Mouse (Mus musculus): ENCODE measurements around the gene Cx3cr1. TPM values are rescaled to one million over a fixed set of nuclear protein-coding genes. Genes with fewer than 3 reads are reported as not detected.
A peak's percentile ranks its signal among the peaks of the same experiment; 100 is the strongest.

Cx3cr1 gene
- polyA plus RNA-seq, 1 experiment from 2014 or later = not detected

DNA sequence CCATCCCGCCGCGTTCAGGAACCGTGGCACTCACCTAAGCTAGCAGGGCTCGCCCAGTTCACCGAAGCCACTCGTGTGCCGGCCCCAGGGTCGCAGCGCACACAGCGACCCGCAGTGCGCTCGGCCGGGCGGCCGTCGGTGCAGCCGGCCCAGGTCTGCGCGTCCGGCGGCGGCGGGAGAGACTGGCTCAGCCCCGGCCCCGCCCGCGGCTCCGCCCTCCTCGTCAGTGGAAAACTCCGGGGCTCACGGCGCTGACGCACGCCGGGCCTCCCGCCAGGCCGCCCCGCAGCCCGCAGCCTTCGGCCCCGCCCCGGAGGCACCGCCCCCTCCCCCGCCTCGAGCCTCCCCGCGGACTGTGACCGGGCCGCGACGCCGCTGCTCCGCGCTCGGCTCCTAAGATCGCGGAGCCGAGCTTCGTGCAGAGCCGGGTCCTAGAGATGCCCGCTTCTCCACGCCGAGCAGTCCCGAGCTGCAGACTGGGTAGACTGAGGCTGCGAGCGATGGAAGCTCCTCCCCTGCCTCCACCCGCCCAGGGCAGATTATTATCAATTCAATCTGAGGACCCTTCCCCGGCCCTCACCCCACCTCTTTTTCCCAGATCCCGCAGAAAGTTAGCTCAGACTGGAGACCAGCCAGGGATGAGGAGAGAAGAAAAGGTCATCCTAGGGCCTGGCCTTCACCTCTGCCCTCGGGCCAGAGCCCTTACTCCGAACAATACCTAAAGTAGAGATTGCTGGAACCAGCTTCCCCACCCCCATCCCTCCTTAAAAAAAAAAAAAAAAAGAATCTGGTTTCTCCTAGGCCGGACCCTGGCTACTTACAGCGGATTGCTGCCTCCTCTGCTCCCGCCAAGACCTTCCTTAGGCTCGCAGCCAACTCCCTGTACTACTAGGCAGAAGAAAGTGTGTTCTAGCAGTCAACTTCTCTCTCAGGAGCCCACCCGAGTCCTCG lies 85.8 kb downstream of the Cx3cr1 start:
- ChIA-PET CTCF (interaction anchor here (0.8 kb wide), 1 partner anchor 10 kb away, joined by 4 read pairs; no protein-coding TSS in a partner anchor), POLR2A (interaction anchor here (0.7 kb wide), 2 partner anchors 22 to 402 kb away, joined by 3 to 6 read pairs; no protein-coding TSS in a partner anchor)
- ATAC-seq (peak; percentile 71), DNase-seq (ENCODE audit: low read depth, low spot score) (no peak)
- TF ChIP-seq CTCF (IDR thresholded peaks at IDR 0.05) = no peak
- in situ Hi-C loops (cut with MboI; ENCODE audit: low pct_unique_long_range_greater_than_20kb) = no loop called here
- H3K27me3 ChIP-seq = no peaks in the 10 kb centered on the region

DNA sequence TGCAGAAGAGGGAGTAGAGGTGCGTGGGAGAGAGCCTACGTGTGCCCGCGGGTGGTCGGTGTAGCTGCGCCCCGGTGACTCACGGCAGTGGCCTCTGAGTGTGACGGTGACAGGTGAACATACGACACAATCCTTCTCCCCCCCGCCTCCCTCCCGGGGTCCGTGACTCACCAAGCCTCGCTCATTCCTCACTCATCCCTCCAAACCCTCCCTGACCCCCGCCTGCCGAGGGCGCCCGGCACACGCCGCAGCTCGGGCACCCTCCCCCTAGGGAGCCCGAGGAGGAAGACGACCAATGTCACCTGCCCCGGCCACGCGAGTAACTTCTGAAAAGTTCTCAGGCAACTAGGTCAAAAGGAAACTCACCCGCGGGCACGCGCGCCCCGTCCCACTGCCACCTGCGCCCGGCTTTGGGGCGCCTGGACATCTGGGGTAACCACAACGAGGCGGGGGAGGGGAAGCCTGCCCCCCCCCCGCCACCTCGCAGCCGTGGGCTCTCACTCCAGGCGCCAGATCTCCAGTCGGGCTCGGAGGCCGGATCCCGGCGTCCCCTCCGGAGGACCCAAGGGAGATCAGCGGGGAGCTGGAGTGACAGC lies 86.6 kb downstream of the Cx3cr1 start:
- peak; percentile 46 for ATAC-seq
- POLR2A ChIA-PET = interaction anchor here (0.7 to 1.0 kb wide), 3 partner anchors 9 to 27 kb away, joined by 3 read pairs; no protein-coding TSS in a partner anchor
- in situ Hi-C loops (cut with MboI; ENCODE audit: low pct_unique_long_range_greater_than_20kb) = no loop called here
- no peak for TF ChIP-seq CTCF (IDR thresholded peaks at IDR 0.05)
- no peak for DNase-seq (ENCODE audit: low read depth, low spot score)
- H3K27me3 ChIP-seq = no peaks in the 10 kb centered on the region
- CTCF ChIA-PET = interaction anchor here (0.8 to 1.5 kb wide), 2 partner anchors 9 to 26 kb away, joined by 3 to 4 read pairs; no protein-coding TSS in a partner anchor

DNA sequence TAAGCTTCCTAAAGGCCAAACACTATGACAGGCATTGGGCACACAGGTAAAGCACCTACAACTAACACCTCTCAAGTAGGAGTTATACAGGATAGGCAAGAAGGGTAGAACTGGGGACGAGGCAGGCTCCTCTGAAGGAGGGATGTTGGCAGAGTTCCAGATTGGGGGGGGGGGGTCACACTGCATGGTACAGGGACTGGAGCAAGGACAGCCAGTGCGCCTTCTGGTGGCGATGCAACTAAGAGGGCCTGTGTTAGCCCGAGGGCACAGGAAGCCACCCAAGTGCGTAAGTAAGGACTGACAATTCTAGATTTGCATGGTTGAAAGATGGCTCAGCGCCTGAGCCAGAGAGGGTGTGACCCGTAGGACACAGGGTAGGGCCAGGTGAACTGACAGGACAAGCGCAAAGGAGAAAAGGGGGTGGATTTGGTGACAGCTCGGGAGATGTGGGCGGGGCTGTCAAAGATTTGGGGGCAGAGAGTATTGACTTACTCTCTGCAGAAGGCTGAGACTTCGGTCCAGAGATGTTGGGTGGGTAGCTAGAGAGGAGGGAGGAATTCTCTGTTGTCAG lies 87.4 kb downstream of the Cx3cr1 start:
- in situ Hi-C loops (cut with MboI; ENCODE audit: low pct_unique_long_range_greater_than_20kb) = no loop called here

DNA sequence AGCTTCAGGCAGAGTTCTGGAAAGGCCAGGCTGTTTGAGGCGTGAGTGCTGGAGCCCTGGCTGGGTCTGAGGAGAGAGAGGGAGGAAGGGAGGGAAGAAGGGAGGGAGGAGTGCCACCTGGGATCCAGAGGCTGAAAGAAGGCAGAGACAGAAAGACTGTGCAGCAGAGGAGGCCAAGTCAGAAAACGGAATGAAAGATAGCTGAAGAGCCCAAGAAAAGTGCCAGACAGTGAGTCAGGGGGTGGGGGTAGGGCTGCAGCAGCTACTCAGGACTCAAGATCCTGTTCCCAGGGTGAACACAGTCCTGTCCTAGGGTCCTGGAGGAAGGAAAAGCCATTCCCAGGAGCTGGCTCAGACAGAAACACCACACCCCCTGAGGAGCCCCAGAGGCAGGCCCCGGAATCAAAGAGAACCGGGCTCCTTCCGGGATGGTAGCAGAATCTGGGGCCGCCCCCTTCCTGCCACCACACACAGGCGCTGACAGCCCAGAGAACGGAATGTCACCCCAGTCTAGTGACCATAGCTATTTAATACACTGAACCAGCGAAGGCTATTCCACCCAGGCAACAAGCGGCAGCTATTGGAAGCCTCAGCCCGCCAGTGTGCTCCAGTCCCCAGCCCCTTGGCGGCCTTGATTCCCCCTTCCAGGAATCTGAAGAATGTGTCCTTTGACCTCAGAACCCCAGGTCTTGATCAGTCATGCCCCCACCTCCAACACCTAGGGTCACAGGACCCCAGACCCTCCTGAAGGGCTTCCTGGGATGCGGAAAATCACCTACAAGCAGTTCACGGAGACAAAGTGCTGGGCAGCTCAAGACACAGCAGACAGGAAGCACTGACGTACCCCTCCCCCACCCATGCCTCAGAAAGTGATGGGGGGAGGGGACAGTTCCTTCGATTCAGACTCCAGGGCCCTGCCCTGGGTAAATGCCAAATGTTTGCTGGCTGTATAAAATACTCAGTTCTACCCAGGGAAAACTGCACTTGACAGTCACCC lies 88.2 kb downstream of the Cx3cr1 start:
- TF ChIP-seq CTCF (IDR thresholded peaks at IDR 0.05) = no peak
- no peaks in the 10 kb centered on the region for H3K27me3 ChIP-seq
- ChIA-PET POLR2A (interaction anchor here (0.8 to 1.2 kb wide), 2 partner anchors 11 to 33 kb away, joined by 3 read pairs; no protein-coding TSS in a partner anchor), CTCF (interaction anchor here (0.6 to 1.5 kb wide), 5 partner anchors 7 to 91 kb away, joined by 3 read pairs; no protein-coding TSS in a partner anchor)
- in situ Hi-C loops (cut with MboI; ENCODE audit: low pct_unique_long_range_greater_than_20kb) = no loop called here
- DNase-seq (ENCODE audit: low read depth, low spot score) (no peak), ATAC-seq (peak; percentile 16)

More for the DNA sequence above, 87.4 kb downstream of the Cx3cr1 start:
- no peak for ATAC-seq
- TF ChIP-seq CTCF (IDR thresholded peaks at IDR 0.05) = no peak
- H3K27me3 ChIP-seq = no peaks in the 10 kb centered on the region
- POLR2A ChIA-PET = interaction anchor here (0.9 to 1.0 kb wide), 2 partner anchors 9 to 28 kb away, joined by 3 read pairs; no protein-coding TSS in a partner anchor
- CTCF ChIA-PET = interaction anchor here (0.6 to 1.5 kb wide), 2 partner anchors 8 to 26 kb away, joined by 3 read pairs; no protein-coding TSS in a partner anchor
- no peak for DNase-seq (ENCODE audit: low read depth, low spot score)

DNA sequence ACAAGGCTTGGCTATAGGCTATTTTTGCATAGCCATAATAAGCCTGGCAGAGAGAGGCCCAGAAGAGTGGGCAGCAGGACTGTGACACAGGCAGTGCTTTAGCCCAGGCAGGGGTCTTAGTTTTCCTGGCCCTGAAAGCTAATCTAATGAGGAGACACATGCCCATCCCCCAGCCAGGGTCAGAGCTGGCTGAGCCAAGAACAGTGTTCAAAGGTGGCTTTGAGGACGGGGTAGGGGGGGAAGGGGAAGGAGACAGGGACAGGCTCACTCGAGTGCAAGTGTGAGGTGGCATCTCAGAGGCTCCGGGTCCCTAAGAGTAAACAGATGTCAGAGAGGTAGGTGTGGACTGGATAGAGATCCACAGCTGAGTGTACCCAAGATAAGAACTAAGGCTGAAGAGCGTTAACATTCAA lies 88.9 kb downstream of the Cx3cr1 start:
- TF ChIP-seq CTCF (IDR thresholded peaks at IDR 0.05) = no peak
- POLR2A ChIA-PET = interaction anchor here (1.2 kb wide), 1 partner anchor 33 kb away, joined by 3 read pairs; no protein-coding TSS in a partner anchor
- DNase-seq (ENCODE audit: low read depth, low spot score) (no peak), ATAC-seq (no peak)
- no peaks in the 10 kb centered on the region for H3K27me3 ChIP-seq
- in situ Hi-C loops (cut with MboI; ENCODE audit: low pct_unique_long_range_greater_than_20kb) = no loop called here
- CTCF ChIA-PET = interaction anchor here (1.2 to 1.4 kb wide), 3 partner anchors 13 to 92 kb away, joined by 3 read pairs; no protein-coding TSS in a partner anchor

GRCm38 (mm10) chr9:119979749-119980148 lies 89.9 kb downstream of the Cx3cr1 start:
- no peaks in the 10 kb centered on the region for H3K27me3 ChIP-seq
- DNase-seq (ENCODE audit: low read depth, low spot score) (no peak), ATAC-seq (no peak)
- in situ Hi-C loops (cut with MboI; ENCODE audit: low pct_unique_long_range_greater_than_20kb) = no loop called here
- POLR2A ChIA-PET = interaction anchor here (0.5 kb wide), 1 partner anchor 14 kb away, joined by 3 read pairs; no protein-coding TSS in a partner anchor
- TF ChIP-seq CTCF (IDR thresholded peaks at IDR 0.05) = no peak
- CTCF ChIA-PET = interaction anchor here (1.2 kb wide), 1 partner anchor 14 kb away, joined by 3 read pairs; no protein-coding TSS in a partner anchor

GRCm38 (mm10) chr9:119978811-119979441 lies 90.8 kb downstream of the Cx3cr1 start:
- ATAC-seq (no peak), DNase-seq (ENCODE audit: low read depth, low spot score) (no peak)
- in situ Hi-C loops (cut with MboI; ENCODE audit: low pct_unique_long_range_greater_than_20kb) = no loop called here
- TF ChIP-seq CTCF (IDR thresholded peaks at IDR 0.05) = no peak
- H3K27me3 ChIP-seq = no peaks in the 10 kb centered on the region
- ChIA-PET POLR2A (interaction anchor here (1.1 kb wide), 1 partner anchor 23 kb away, joined by 3 read pairs; no protein-coding TSS in a partner anchor), CTCF (no interaction called here)

GRCm38 (mm10) chr9:119978151-119978810 lies 91.4 kb downstream of the Cx3cr1 start:
- DNase-seq (ENCODE audit: low read depth, low spot score) (no peak), ATAC-seq (peak; percentile 17)
- ChIA-PET CTCF (interaction anchor here (0.8 kb wide), 1 partner anchor 36 kb away, joined by 3 read pairs; no protein-coding TSS in a partner anchor), POLR2A (interaction anchor here (1.1 kb wide), 1 partner anchor 24 kb away, joined by 3 read pairs; no protein-coding TSS in a partner anchor)
- H3K27me3 ChIP-seq = no peaks in the 10 kb centered on the region
- TF ChIP-seq CTCF (IDR thresholded peaks at IDR 0.05) = no peak
- in situ Hi-C loops (cut with MboI; ENCODE audit: low pct_unique_long_range_greater_than_20kb) = no loop called here

Data from Patski (cell line).